Mouse (Mus musculus) hindbrain, embryonic 14.5 days (tissue): Measurements from ENCODE around the gene Adgra3. TPM values are rescaled to one million over a fixed set of nuclear protein-coding genes. Genes with fewer than 3 reads are reported as not detected.

Source experiments
- ATAC-seq: fragments of 200-750 bp; cut with Nextera tagmentation; 2 replicates; pipeline ENCODE4 v1.8.0; 2017; ENCODE audit warnings: moderate number of reproducible peaks, mild to moderate bottlenecking, moderate TSS enrichment, moderate library complexity; ENCODE audit not compliant: low FRiP score
- DNase-seq: peaks from one replicate; pipeline ENCODE4 v3.0.0-alpha.2; 2015; ENCODE audit warnings: low spot score
- H3K27ac ChIP-seq: fragments of 300-500 bp; sonication (generic); 2 replicates; pipeline ENCODE4 v1.5.1; 2014; ENCODE audit warnings: mild to moderate bottlenecking, moderate library complexity
- H3K27me3 ChIP-seq: fragments of 300-500 bp; sonication (generic); 2 replicates; pipeline ENCODE4 v1.6.1; 2014; ENCODE audit warnings: mild to moderate bottlenecking, low read length, mixed read lengths; ENCODE audit not compliant: control insufficient read depth, insufficient read depth
- H3K36me3 ChIP-seq: fragments of 300-500 bp; sonication (generic); replicated peaks from 2 replicates; pipeline ENCODE4 v1.6.1; 2014; ENCODE audit not compliant: control insufficient read depth, insufficient read depth
- H3K4me1 ChIP-seq: fragments of 300-500 bp; sonication (generic); replicated peaks from 2 replicates; pipeline ENCODE4 v1.6.1; 2014; ENCODE audit warnings: antibody characterized with exemption, low read length, mixed read lengths; ENCODE audit not compliant: control insufficient read depth, insufficient read depth
- H3K4me2 ChIP-seq: fragments of 300-500 bp; sonication (generic); replicated peaks from 2 replicates; pipeline ENCODE4 v1.6.1; 2014; ENCODE audit warnings: mild to moderate bottlenecking, moderate library complexity
- H3K4me3 ChIP-seq: fragments of 300-500 bp; sonication (generic); replicated peaks from 2 replicates; pipeline ENCODE4 v1.5.1; 2014; ENCODE audit warnings: mild to moderate bottlenecking, low read length
- H3K9ac ChIP-seq: fragments of 300-500 bp; sonication (generic); 2 replicates; pipeline ENCODE4 v1.6.1; 2014
- H3K9me3 ChIP-seq: fragments of 300-500 bp; sonication (generic); 2 replicates; pipeline ENCODE4 v1.6.1; 2016; ENCODE audit warnings: low read length; ENCODE audit not compliant: control insufficient read depth
- WGBS: fragments of 180-500 bp; shearing (Covaris S2); extraction: QIAGEN DNeasy Blood & Tissue Kit; methylation state at CpG from one replicate; pipeline ENCODE4 v1.1.7; 2014; 5-methylcytosine and 5-hydroxymethylcytosine counted together
- polyA plus RNA-seq: library from polyadenylated mRNA; unstranded; fragments of >200 nt; fragmentation: Nextera tagmentation; extraction: Ambion mirVana; gene quantifications from 2 replicates; pipeline ENCODE4 v1.2.1, GENCODE M21; 2014

The Adgra3 gene
- polyA plus RNA-seq, 1 experiment from 2014 or later: 22.0 TPM

DNA sequence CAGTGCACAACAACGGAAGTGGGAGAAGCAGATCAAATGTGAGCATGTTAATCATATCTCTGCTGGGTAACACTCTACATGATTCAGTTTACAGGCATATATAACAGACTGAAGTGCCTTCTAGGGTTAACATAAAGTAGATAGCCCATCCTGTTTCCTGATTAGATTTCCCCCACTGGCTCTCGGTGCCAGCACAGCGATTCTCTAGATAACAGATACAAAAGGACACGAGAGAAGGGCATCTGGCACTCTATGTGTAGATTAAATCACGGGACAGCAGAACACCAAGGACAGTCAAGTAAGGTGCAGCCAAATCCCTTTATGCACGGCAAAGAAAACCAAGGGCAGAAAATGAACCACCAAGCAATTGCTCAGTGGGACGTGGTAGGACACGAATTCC is 93.0 kb downstream of the Adgra3 start:
- Histone ChIP-seq H3K36me3 (peaks cover 39% of the 10 kb centered on the region), H3K9me3 (no peaks in the 10 kb centered on the region)

DNA sequence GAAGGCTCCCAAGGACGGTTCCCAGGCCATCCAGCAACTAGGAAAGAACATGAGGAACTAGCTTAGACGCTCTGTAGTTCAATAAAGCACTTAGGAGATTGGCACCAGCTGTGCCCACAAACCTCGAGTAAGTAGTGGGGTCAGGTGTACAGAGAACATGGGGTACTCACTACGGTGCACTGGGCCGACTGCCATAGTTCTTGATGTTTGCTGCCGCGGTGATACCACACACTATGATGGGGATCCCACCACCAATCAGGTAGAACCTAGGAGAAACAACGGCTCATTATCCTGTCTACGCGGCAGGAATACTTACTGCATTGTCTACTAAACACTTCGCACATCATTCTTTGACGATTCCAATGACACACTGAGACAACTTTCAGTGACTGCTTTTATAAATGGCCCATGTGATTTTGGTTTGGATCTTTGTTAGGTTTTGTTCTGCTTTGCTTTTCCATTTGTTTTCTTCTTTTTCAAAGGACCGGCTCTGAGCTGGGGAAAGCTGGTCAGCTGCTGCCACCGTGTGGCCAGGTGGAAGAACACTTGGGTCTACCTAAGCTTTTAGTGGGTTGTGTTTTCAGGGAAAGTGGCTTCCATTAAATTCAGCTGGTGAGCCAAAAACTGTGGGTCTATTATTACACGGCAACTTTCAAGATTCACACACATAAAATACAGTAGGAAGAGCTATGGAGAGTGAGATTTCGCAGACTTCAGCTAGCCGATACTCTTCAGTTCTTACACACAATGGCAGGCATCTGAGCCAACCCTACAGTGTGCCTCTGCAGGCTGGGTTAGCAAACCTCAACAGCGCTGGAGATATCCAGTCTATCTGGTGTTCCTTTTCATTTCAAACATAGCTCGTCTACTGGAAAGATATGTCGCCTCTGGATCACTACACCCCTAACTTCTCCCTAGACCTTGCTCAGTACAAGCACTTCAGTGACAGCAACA is 97.1 kb downstream of the Adgra3 start:
- Histone ChIP-seq H3K4me3 (no peak overlapping the region), H3K27ac (no peak overlapping the region), H3K4me1 (no peaks in the 10 kb centered on the region), H3K4me2 (no peak overlapping the region), H3K9me3 (no peaks in the 10 kb centered on the region), H3K36me3 (peaks cover 45% of the 10 kb centered on the region), H3K27me3 (no peaks in the 10 kb centered on the region), H3K9ac (no peak overlapping the region)
- peak; percentile 86; the same call in 1 of the 2 replicates for ATAC-seq
- 86% methylated on average over 20 of the region's 20 CpGs for WGBS
- DNase-seq: peak; percentile 87

More for the DNA sequence above, 93.0 kb downstream of the Adgra3 start:
- ATAC-seq (no peak), DNase-seq (no peak)
- Histone ChIP-seq H3K27me3 (no peaks in the 10 kb centered on the region), H3K4me3 (no peak overlapping the region), H3K4me1 (no peaks in the 10 kb centered on the region), H3K9ac (no peak overlapping the region), H3K4me2 (no peak overlapping the region), H3K27ac (no peak overlapping the region)
- 81% methylated on average over 8 of the region's 8 CpGs for WGBS

DNA sequence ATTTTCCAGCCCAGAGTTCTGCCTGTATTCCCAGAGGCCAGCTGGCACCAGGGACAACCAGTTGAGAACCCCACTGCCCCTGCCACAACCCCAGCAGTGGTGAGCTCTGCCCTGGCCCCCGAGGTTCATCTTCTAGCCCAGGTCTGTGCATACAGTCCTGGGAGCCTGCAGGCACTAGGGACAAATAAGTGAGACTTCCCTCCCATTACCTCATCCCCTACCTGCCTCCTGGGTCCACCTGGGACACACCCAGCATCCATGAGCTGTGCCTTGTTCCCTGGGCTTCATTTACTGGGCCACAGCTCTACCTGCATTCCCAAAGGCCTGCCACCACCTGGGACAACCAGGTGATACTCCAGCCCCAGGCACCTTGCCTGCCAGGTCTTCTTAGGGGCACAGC is 122.5 kb downstream of the Adgra3 start:
- H3K4me1 ChIP-seq: no peaks in the 10 kb centered on the region
- no peaks in the 10 kb centered on the region for H3K9me3 ChIP-seq
- no peak overlapping the region for H3K4me2 ChIP-seq
- H3K9ac ChIP-seq: no peak overlapping the region
- DNase-seq: no peak
- H3K27me3 ChIP-seq: no peaks in the 10 kb centered on the region
- 84% methylated on average over 1 of the region's 1 CpGs for WGBS
- H3K4me3 ChIP-seq: no peak overlapping the region
- no peaks in the 10 kb centered on the region for H3K36me3 ChIP-seq
- no peak overlapping the region for H3K27ac ChIP-seq
- no peak for ATAC-seq

DNA sequence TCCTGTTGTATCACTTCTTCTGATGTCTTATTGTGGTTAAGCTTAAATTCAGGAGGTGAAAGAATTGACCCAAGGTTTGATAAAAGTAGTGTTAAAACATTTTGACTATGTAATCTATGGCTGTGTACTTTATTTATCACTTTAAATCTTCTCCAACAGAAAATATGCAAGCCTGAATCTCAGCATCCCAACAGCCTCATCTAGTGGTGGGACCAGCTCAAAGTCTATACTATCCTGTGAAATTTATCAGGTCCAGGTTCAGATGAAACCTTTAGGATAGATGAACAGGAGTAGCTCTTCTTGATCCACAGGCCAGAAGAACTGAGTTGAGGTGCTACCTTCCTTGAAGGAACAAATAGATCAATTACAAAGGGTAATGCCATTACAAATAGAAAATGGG is 134.1 kb downstream of the Adgra3 start:
- no peak overlapping the region for H3K4me2 ChIP-seq
- no peaks in the 10 kb centered on the region for H3K36me3 ChIP-seq
- no peaks in the 10 kb centered on the region for H3K9me3 ChIP-seq
- DNase-seq (no peak), ATAC-seq (no peak)
- no peak overlapping the region for H3K4me3 ChIP-seq
- no peak overlapping the region for H3K27ac ChIP-seq
- H3K4me1 ChIP-seq: no peaks in the 10 kb centered on the region
- H3K27me3 ChIP-seq: no peaks in the 10 kb centered on the region
- H3K9ac ChIP-seq: no peak overlapping the region

DNA sequence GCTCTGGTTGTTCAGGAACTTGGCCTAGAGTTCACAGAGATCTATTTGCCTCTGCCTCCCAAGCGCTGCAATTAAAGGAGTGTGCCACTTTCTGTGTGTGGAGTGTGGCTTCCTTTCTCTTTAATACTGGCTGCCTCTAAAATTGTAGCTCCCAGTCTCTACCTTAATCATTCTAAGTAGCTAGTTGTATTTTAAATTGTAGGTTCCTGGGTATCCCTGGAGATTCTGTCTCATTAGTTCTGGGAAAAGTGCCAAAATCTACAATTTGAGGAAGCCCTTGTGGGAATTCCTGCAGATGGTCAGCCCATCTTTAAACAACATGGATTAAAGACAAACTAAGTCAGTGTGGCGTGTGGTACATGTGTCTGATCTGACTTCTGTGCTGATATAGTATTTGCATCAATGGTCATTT is 143.1 kb downstream of the Adgra3 start:
- ATAC-seq (0 out of 2 replicates have a peak, but pooled peaks have one; percentile 27), DNase-seq (peak; percentile 41)
- no peak overlapping the region for H3K4me3 ChIP-seq
- H3K9ac ChIP-seq: no peak overlapping the region
- H3K27me3 ChIP-seq: no peaks in the 10 kb centered on the region
- no peak overlapping the region for H3K27ac ChIP-seq
- H3K36me3 ChIP-seq: no peaks in the 10 kb centered on the region
- WGBS: 67% methylated on average over 2 of the region's 2 CpGs
- no peaks in the 10 kb centered on the region for H3K9me3 ChIP-seq
- H3K4me1 ChIP-seq: no peaks in the 10 kb centered on the region; the same call in 1 of the 2 replicates
- no peak overlapping the region for H3K4me2 ChIP-seq
